Mouse (Mus musculus): ENCODE data around the gene Mia.

The Mia gene

DNA sequence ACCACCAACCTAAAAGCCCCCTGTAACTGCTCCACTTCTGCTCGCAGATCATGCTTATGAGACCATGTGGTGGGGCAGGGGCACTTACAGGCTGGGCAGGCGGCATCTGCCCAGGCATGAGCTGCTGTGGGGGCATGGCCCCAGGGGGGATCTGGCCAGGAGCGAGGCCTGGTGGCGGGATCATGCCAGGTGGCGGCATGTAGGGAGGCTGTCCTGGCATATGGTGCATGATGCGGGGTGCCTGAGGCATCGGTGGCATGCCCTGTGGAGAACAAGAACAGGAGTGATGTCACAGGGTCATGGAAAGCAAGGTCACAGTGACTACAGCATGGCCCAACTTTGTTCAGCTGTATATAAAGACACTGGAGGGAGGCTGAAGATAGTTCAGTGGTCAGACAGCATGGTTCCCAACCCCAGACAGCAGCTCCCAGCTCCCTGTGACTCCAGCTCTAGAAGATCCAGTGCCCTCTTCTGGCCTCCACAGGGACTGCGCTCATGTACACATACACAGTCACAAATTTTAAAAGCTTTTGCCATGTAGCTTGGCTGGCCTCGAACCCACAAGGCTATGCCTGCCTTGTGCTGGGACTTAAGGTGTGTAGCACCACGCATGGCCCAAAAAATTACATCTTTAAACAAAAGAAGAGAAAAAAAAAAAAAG, 8.4 kb upstream of the Mia start:
- in situ Hi-C loops (cut with MboI, MseI), result loop anchor here (25.0 kb wide), 1 partner anchor 1452 kb away; no protein-coding TSS in a partner anchor

GRCm38 (mm10) chr7:27185986-27186385, 5.0 kb upstream of the Mia start:
- in situ Hi-C loops (cut with MboI, MseI), result loop anchor here (25.0 kb wide), 1 partner anchor 1449 kb away; no protein-coding TSS in a partner anchor

DNA sequence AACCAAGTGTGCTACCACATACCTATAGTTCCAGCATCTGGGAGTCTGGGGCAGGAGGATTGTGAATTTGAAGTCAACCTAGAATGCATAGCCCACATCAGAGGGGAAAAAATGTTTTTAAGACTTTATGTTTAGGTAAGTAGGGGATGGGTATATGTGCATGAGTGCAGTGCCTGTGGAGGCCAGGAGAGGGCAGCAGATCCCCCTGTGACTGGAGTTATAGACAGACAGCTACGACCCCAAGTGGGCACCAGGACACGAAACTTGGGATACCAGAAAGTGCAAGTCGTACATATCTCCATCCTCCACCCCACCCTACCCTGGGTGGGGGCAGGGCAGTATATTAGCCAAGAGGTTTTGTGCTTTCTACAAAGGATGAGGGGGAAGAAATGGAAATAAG, 4.0 kb upstream of the Mia start:
- in situ Hi-C loops (cut with MboI, MseI), result loop anchor here (25.0 kb wide), 1 partner anchor 1448 kb away; no protein-coding TSS in a partner anchor

GRCm38 (mm10) chr7:27182498-27182897, 1.5 kb upstream of the Mia start:
- in situ Hi-C loops (cut with MboI, MseI), result loop anchor here (25.0 kb wide), 1 partner anchor 1445 kb away; no protein-coding TSS in a partner anchor

DNA sequence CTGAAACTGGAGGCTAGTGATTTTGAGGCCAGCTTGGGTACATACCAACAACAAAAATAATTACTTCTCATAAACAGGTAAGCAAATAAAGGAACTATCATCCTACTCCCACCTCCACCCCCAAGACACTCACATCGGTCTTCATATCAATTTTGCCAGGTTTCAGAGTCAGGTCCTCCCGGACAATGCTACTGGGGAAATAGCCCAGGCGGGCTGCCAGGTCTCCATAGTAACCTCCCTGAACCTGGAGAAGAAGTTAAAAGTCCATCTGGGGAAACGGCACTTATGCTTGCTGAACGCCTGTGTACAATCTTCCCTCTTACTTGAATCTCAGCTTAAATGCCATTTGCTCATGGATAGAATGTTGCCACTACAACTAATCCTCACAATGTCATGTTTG, 921 bp downstream of the Mia start:
- in situ Hi-C loops (cut with MboI, MseI), result loop anchor here (25.0 kb wide), 1 partner anchor 1443 kb away; no protein-coding TSS in a partner anchor

DNA sequence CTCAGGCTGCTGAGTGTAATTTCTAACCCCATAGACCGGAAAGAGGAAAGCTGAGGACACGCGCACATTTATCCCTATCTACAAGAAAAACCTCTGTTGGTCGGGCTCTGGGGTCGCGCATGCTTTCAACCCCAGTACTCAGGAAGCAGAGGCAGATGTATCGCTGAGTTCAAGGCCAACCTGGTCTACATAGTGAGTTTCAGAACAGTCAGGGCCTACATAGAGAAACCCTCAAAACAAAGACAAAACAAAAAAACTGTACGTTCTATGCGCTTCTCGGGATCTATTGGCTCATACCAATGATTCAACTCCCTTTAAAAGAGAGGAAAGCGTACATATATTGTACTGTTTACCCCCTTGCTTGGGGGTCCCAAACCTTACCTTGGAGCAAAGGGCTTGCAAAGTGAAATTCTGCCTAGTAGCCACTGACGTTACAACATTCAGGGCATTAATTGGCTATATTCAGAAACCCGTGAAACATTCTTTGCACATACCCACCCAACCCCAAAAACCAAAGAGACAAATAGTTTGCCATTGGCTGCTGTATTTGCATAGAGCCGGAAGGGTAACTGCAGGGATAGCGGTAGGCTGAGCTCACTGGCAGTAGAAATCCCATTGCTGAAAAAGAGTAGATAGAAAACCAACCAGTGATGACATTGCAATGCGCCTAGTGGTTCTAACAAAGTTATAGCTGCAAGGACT, 1.6 kb downstream of the Mia start:
- in situ Hi-C loops (cut with MboI, MseI), result loop anchor here (10.0 to 25.0 kb wide), 2 partner anchors 55 to 1442 kb away; partner anchors contain the start of gene Coq8b

GRCm38 (mm10) chr7:27178324-27179216, 2.4 kb downstream of the Mia start, which contains the start of gene Rab4b:
Gene Rab4b, minus strand, starts transcription at chr7:27178896.
- in situ Hi-C loops (cut with MboI, MseI), result loop anchor here (10.0 to 25.0 kb wide), 2 partner anchors 56 to 1441 kb away; partner anchors contain the start of gene Coq8b

GRCm38 (mm10) chr7:27177942-27178323, 3.0 kb downstream of the Mia start:
- in situ Hi-C loops (cut with MboI, MseI), result loop anchor here (10.0 to 25.0 kb wide), 2 partner anchors 57 to 1441 kb away; partner anchors contain the start of gene Coq8b

DNA sequence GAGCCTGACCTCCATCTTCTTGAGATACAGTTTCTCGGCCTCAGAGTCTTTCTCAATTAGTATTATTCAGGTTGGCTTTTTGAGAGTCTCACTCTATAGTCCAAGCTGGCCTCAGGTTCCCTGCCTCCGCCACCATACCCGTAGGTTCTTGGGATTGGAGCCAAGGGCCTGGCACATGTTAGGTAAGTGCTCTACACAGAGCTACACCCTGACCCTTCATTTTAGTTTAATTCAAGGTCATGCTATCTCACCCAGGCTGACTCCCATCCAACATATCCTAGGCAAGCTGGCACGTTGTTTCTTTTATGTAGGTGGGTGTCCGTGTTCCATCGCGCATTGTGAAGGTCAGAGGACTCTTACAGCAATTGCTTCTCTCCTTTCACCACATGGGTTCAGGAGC, 6.1 kb downstream of the Mia start:
- in situ Hi-C loops (cut with MboI, MseI), result loop anchor here (10.0 to 25.0 kb wide), 2 partner anchors 60 to 1438 kb away; partner anchors contain the start of gene Coq8b

GRCm38 (mm10) chr7:27174496-27174895, 6.5 kb downstream of the Mia start:
- in situ Hi-C loops (cut with MboI, MseI), result loop anchor here (10.0 kb wide), 1 partner anchor 60 kb away; the partner anchor contains the start of gene Coq8b

GRCm38 (mm10) chr7:27170981-27171380, 10.0 kb downstream of the Mia start:
- in situ Hi-C loops (cut with MboI, MseI), result loop anchor here (10.0 kb wide), 1 partner anchor 64 kb away; the partner anchor contains the start of gene Coq8b

- in situ Hi-C loops (cut with MboI, MseI), result no loop called here
Measured at GRCm38 (mm10) chr7:27168371-27168770, 12.6 kb downstream of the Mia start.

DNA sequence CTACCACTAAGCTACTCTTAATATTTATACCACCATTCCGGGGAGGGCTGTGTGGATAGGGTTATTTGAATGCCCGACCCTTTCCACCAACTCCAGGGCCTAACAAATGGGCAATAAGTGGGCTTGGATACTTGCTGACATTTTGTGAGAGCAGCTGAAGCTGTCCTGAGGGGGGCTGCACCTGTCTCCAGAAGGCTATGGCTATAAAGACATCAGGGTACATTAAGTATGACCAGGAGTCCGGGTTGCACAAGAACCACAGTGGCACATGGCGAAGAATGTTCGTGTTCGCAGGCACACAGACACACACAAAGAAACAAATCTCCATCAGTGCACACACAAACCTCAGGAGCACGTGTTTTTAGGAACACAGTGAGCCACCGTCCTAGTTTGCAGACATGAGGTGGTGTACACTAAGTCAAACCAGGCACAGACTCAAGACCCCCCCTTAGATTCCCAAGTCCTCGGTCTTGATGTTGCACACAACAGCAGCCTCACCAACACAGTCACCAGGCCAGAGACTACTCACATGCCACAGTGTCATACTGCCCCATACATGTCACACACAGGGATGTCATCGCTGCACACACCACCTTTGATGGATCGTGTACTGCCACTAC, 13.4 kb downstream of the Mia start:
- in situ Hi-C loops (cut with MboI, MseI), result no loop called here

GRCm38 (mm10) chr7:27166614-27167474, 14.1 kb downstream of the Mia start, which contains the start of gene Egln2:
Gene Egln2, minus strand, starts transcription at chr7:27166802.
- in situ Hi-C loops (cut with MboI, MseI), result no loop called here

- in situ Hi-C loops (cut with MboI, MseI), result no loop called here
Measured at GRCm38 (mm10) chr7:27166229-27166613, 14.7 kb downstream of the Mia start.

DNA sequence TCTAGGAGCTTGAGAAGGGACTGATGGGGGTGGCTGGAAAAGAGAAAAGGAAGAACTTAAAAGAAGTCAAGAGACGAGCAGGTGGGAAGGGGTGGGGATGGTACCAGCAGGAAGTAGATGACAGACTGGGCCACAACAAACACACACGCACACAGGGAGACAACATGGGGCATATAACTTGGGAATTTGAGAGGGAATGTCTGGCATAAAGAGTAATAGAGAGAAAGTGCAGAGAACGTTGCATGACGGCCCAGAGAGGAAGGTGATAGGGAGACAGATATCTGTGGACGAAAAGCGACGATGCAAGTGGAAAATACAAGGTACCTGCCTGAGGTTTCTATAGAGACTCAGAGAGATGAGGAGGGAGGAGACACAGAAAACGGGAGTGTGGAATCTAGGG, 15.3 kb downstream of the Mia start:
- in situ Hi-C loops (cut with MboI, MseI), result no loop called here

DNA sequence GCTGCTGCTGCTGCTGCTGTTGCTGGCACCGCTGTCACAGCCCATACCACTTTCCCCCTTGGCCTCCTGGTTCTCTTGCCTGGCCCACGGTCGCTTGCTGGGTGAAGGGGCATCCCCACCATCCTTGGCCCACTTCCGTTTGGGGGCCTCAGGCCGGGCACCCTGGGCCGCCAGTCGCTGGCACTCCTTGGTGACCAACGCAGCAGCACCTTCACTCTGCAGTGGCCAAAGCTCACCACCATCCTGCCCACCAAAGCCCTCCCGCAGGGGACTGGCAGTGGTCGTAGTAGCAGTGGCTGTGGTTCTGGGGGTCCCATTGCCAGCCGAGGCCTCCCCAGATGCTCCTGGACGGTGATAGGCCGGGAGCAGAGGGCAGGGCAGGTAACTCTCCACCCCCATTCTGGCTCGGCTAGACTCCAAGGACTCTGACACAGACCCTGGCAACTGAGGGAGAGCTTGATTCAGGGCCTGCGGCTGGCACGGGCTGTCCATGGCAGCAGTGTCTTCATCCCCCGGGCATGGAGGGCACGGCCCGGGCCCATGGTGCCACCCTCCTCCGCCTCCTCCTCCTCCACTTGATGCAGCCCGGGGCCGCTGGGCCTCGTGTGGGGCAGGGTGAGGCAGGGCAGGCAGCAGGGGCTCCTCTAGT, 15.8 kb downstream of the Mia start:
- in situ Hi-C loops (cut with MboI, MseI), result no loop called here

DNA sequence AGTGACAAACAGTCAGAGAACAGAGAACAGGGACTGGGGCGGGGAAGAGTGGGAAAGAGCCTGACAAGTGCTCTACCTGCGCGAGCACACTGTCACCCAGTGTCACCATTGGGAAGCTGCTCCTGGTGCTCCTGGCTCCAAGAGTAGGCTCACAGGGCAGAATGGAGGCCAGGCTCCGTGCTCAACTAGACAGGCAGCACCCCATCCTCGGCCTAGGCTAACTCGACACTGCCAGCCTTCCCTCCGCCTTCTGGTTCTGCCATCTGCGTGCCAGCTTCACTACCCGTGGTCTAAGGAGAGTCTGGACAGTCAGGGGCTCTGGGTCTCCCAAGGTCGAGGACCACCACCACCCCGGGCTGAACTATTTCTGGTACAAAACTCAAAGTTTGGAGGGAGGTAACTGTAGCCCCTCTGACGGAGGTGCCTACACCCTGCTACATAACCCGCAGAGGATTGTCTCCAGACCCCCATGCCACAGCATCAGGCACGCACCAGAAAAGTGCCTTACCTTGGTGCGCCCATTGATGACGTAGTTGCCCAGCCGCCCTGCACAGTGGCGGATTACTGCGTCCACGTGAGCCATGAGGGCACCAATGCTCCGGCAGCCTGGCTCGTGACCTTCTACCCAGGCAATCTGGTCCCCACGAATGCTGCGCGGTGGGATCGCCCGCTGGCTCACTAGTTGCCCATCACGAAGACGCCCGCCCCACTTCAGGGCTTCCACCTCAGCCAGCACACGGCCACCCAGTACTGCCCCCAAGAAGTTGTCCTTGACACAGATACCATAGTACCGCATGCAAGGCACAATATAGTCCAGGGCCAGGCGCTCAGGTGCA, 16.6 kb downstream of the Mia start:
- in situ Hi-C loops (cut with MboI, MseI), result no loop called here

GRCm38 (mm10) chr7:27163450-27163805, 17.5 kb downstream of the Mia start:
- in situ Hi-C loops (cut with MboI, MseI), result no loop called here
